Mouse (Mus musculus): ENCODE measurements at regions not wholly inside any gene's neighbourhood (a gene's known extent, or its start where the extent isn't known, plus 50 kb on each side); places are given as distances from the start of the nearest gene placed in this dataset.
"Not testable (repeated sequence)": the region's sequence is repeated elsewhere in the genome, so short reads cannot be mapped to it uniquely, and the experiment has no call there.

GRCm38 (mm10) chr8:12451857-12452256 lies 56.8 kb downstream of the Sox1 start:
- no peak for ATAC-seq (replicated peaks; ENCODE audit: poor library complexity, severe bottlenecking)

- ATAC-seq (replicated peaks; ENCODE audit: poor library complexity, severe bottlenecking), result not testable (repeated sequence)
Observed at GRCm38 (mm10) chr8:12455376-12455775, 60.3 kb downstream of the Sox1 start.

- no peak for ATAC-seq (replicated peaks; ENCODE audit: poor library complexity, severe bottlenecking)
Observed at GRCm38 (mm10) chr8:12456326-12456725, 61.2 kb downstream of the Sox1 start.

DNA sequence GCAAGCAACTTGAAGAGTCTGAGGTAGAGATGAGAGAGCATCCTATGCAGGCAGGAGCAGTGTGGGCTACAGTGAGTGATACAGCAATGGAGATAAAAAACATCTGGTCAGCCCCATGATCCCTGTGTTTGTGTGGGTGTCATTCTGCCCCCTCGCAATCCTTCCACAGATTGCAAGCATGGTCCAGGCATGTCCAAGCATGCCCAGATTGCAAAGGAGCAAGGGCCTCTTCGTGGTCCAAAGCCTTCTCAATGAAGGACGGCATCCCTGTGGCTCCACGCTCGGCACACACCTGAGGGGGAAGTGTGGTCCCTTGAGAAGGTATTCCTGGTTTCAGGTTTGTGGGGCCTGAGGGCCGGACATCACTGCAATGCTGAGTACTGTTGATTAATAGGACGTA lies 61.9 kb downstream of the Sox1 start:
- no peak for ATAC-seq (replicated peaks; ENCODE audit: poor library complexity, severe bottlenecking)

- no peak for ATAC-seq (replicated peaks; ENCODE audit: poor library complexity, severe bottlenecking)
Observed at GRCm38 (mm10) chr8:12466845-12467244, 71.8 kb downstream of the Sox1 start.

GRCm38 (mm10) chr8:12467386-12468326 lies 72.6 kb downstream of the Sox1 start:
- ATAC-seq (replicated peaks; ENCODE audit: poor library complexity, severe bottlenecking), result no peak

DNA sequence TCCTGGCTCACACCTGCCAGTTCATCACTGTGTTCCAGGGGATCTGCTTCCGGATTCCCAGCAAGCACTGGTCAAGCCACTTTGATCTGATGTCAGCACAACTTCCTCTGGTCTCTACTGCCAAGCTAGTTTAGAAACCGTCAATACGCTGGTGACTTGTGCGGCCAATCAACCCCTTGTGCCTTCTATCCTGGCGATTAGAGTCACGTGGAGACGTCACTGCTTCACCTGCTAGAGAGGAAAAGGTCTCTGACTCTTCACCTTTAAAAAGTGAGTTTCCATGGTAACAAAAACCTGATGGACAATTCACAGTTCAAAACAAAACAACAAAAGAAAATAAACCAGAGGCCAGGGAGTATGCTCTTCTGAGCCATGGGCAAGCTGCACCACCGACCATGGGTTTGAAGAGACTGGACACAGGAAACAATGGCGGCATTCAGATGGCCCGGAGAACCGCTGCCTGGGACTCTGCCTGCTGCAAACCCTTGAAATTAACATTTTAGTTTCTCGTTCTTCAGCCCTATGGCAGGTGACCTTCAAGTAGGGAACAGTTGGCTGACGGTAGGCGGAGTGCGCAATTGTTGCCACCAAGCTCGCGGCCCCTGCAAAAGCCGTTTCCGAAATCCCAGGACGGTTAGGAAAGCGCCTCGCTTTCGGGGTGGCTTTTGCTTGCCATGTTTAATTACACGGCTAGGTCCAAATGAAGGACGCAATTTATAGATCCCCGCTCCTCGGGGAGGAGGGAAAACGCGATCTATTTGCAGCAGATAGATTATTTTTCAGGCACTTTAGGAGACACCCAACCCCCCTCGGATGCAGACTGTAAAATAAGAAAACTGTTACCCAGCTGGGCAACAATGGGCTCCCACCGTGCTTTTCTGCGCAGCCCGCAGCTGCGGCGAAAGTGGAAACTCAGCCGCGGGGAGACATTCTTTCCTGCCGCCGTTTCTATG lies 82.6 kb downstream of the Sox1 start:
- no peak for ATAC-seq (replicated peaks; ENCODE audit: poor library complexity, severe bottlenecking)

- ATAC-seq (replicated peaks; ENCODE audit: poor library complexity, severe bottlenecking), result no peak
Observed at GRCm38 (mm10) chr8:12481918-12482317, 86.8 kb downstream of the Sox1 start.

- no peak for ATAC-seq (replicated peaks; ENCODE audit: poor library complexity, severe bottlenecking)
Observed at GRCm38 (mm10) chr8:12483551-12483950, 88.5 kb downstream of the Sox1 start.

GRCm38 (mm10) chr8:12485326-12485725 lies 87.5 kb upstream of the Spaca7 start:
- no peak for ATAC-seq (replicated peaks; ENCODE audit: poor library complexity, severe bottlenecking)

GRCm38 (mm10) chr8:12486331-12487061 lies 86.3 kb upstream of the Spaca7 start:
- no peak for ATAC-seq (replicated peaks; ENCODE audit: poor library complexity, severe bottlenecking)

DNA sequence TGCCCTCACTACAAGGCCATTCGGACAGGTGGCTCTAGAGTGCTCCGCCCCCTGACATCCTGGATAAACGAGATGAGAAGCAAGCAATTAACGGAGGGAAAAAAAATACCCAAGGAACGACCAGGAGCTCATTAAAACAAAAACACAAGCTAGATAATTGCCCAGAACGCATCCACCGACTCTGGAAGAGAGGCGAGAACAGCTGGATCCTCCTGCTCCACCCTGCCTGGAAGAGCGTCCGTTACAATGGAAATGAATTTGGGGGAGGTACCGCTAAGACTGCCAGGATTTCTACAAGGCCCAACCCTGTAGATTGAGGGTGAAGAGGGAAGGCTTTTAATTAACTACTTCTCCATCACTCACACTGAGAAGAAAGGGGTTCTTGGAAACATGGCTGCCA lies 85.6 kb upstream of the Spaca7 start:
- ATAC-seq (replicated peaks; ENCODE audit: poor library complexity, severe bottlenecking), result no peak

GRCm38 (mm10) chr8:12489194-12489593 lies 83.6 kb upstream of the Spaca7 start:
- ATAC-seq (replicated peaks; ENCODE audit: poor library complexity, severe bottlenecking), result no peak

DNA sequence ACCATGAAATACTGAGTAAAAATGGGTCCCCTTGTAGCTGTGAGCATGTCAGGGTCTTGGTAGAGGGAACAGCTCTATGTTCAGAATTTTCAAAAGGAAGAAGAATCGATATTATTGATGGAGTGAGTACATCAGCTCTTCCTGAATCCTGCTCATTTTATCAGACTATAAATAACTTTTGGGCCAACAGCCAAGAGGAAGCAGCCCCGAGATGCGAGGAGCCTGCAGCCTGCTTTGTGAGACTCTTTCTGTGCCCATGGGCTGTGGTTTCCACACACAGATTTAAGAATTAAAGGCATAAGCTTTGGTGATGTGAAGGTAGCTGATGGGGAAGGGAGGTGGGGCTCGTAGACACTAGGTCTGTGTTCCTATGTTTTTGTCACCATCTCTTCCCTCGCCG lies 81.4 kb upstream of the Spaca7 start:
- no peak for ATAC-seq (replicated peaks; ENCODE audit: poor library complexity, severe bottlenecking)

- no peak for ATAC-seq (replicated peaks; ENCODE audit: poor library complexity, severe bottlenecking)
Observed at GRCm38 (mm10) chr8:12492461-12492860, 80.4 kb upstream of the Spaca7 start.

GRCm38 (mm10) chr8:12494559-12494958 lies 78.3 kb upstream of the Spaca7 start:
- ATAC-seq (replicated peaks; ENCODE audit: poor library complexity, severe bottlenecking), result no peak

- ATAC-seq (replicated peaks; ENCODE audit: poor library complexity, severe bottlenecking), result no peak
Observed at GRCm38 (mm10) chr8:12497420-12497819, 75.4 kb upstream of the Spaca7 start.

- no peak for ATAC-seq (replicated peaks; ENCODE audit: poor library complexity, severe bottlenecking)
Observed at GRCm38 (mm10) chr8:12499658-12500057, 73.2 kb upstream of the Spaca7 start.

GRCm38 (mm10) chr8:12500291-12500690 lies 72.5 kb upstream of the Spaca7 start:
- ATAC-seq (replicated peaks; ENCODE audit: poor library complexity, severe bottlenecking), result no peak

- no peak for ATAC-seq (replicated peaks; ENCODE audit: poor library complexity, severe bottlenecking)
Observed at GRCm38 (mm10) chr8:12501824-12502223, 71.0 kb upstream of the Spaca7 start.
